In the genomic region with DNA sequence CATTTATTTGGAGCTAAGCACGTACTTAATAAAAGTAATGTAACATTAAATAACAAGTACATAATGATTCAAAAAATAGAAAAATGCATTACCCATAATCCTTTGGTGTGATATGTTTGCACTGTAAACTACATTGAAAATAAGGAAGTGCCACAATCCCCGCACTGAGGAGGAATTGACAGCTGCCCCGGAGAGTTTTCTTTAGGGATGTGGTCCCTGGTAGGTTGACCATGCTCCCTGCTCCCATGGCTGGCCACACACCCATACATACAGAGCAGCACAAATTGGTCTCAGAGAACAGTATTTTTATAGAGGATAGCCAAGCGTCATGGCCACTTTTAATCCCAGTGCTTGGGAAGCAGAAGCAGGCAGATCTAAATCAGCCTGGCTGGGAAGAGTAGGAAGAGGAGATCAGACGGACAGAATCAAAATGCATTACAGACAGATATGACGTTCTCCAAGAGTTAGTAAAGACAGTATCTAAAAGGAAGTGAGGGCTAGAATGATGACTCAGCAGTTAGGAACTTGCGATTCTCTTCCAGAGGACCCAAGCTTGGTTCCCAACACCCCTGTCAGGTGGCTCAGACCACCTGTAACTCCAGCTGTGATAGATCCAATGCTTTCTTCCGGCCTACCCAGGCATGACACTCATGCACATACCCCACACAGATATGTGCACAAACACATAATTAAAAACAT, we compare ENCODE assay signal across 16 mouse cellular contexts. TPM values are rescaled to one million over a fixed set of nuclear protein-coding genes. Genes with fewer than 3 reads are reported as not detected.
DNase-seq lines count a peak whose midpoint lies in the region; ATAC-seq and TF ChIP-seq lines count a peak whose summit lies in the region.
"Had no signal": no experiment of that assay in that cellular context is flagged by ENCODE, and none has a peak within 500 bp of the region (broad histone marks: within the 10 kb centered on the region; RNA-seq: fewer than 3 reads in every experiment).

No protein-coding gene starts in this region.

- 0 out of 2 replicates have a peak overlapping the region, but pooled peaks have one; percentile 22 for H3K4me2 ChIP-seq in liver, postnatal 0 days (ENCODE audit: low read depth, low read length)
- H3K4me2 ChIP-seq in hindbrain, postnatal 0 days (ENCODE audit: low read depth, low read length): no peak overlapping the region
- H3K4me2 ChIP-seq: limb, embryonic 12.5 days; midbrain, embryonic 12.5 days; neural tube, embryonic 12.5 days had no signal

- no peaks in the 10 kb centered on the region for H3K9me3 ChIP-seq in liver, postnatal 0 days (ENCODE audit: low read length)
- no peaks in the 10 kb centered on the region for H3K9me3 ChIP-seq in hindbrain, postnatal 0 days (ENCODE audit: low read length)
- H3K9me3 ChIP-seq: limb, embryonic 12.5 days; midbrain, embryonic 12.5 days; neural tube, embryonic 12.5 days had no signal

- H3K27ac ChIP-seq in testis, adult 2 months (ENCODE audit: control insufficient read depth, insufficient read depth, low read depth, low read length): no peak overlapping the region
- no peak overlapping the region; the same call in 1 of the 2 replicates for H3K27ac ChIP-seq in bone marrow, adult 2 months (ENCODE audit: control insufficient read depth, insufficient read depth, low read depth, low read length, poor library complexity)
- peak overlapping the region; percentile 22; the same call in 1 of the 2 replicates for H3K27ac ChIP-seq in liver, postnatal 0 days (ENCODE audit: low read depth)
- no peak overlapping the region for H3K27ac ChIP-seq in hindbrain, postnatal 0 days
- H3K27ac ChIP-seq: kidney, postnatal 0 days; limb, embryonic 12.5 days; midbrain, embryonic 12.5 days; neural tube, embryonic 12.5 days had no signal

- TF ChIP-seq POLR2A in testis, adult 2 months (IDR thresholded peaks at IDR 0.05; ENCODE audit: control insufficient read depth, low read depth, low read length): no peak
- TF ChIP-seq POLR2A in bone marrow, adult 2 months (IDR thresholded peaks at IDR 0.05; ENCODE audit: borderline replicate concordance, control insufficient read depth, low read depth, low read length): no peak

- H3K27me3 ChIP-seq in testis, adult 2 months (ENCODE audit: control insufficient read depth, insufficient read depth, low read length): no peaks in the 10 kb centered on the region
- no peaks in the 10 kb centered on the region for H3K27me3 ChIP-seq in liver, postnatal 0 days (ENCODE audit: insufficient read depth, low read length)
- H3K27me3 ChIP-seq in hindbrain, postnatal 0 days (ENCODE audit: insufficient read depth, low read length): no peaks in the 10 kb centered on the region
- H3K27me3 ChIP-seq: limb, embryonic 12.5 days; midbrain, embryonic 12.5 days; neural tube, embryonic 12.5 days had no signal

- H3K36me3 ChIP-seq in testis, adult 2 months (ENCODE audit: control insufficient read depth, insufficient read depth, low read length): no peaks in the 10 kb centered on the region
- peaks cover 32% of the 10 kb centered on the region for H3K36me3 ChIP-seq in liver, postnatal 0 days (replicated peaks; ENCODE audit: insufficient read depth, low read length)
- H3K36me3 ChIP-seq in hindbrain, postnatal 0 days (ENCODE audit: insufficient read depth, low read length): peaks cover 6% of the 10 kb centered on the region; the same call in 1 of the 2 replicates
- H3K36me3 ChIP-seq: neural tube, embryonic 12.5 days had no signal

- 40% methylated on average over 8 of the region's 8 CpGs for WGBS in bone marrow, adult 2 months
- WGBS in liver, postnatal 0 days (ENCODE audit: insufficient replicate concordance): 60% methylated on average over 8 of the region's 8 CpGs
- WGBS in hindbrain, postnatal 0 days: 94% methylated on average over 8 of the region's 8 CpGs

- peaks cover 7% of the 10 kb centered on the region for H3K4me1 ChIP-seq in testis, adult 2 months (ENCODE audit: control insufficient read depth, insufficient read depth, low read length)
- H3K4me1 ChIP-seq in bone marrow, adult 2 months (ENCODE audit: control insufficient read depth, insufficient read depth, low read length): peaks cover 2% of the 10 kb centered on the region; the same call in 1 of the 2 replicates
- H3K4me1 ChIP-seq in liver, postnatal 0 days (ENCODE audit: insufficient read depth): peaks cover 5% of the 10 kb centered on the region
- H3K4me1 ChIP-seq in hindbrain, postnatal 0 days (ENCODE audit: insufficient read depth, low read length): no peaks in the 10 kb centered on the region
- H3K4me1 ChIP-seq: limb, embryonic 12.5 days; neural tube, embryonic 12.5 days had no signal

- TF ChIP-seq EP300 in liver, postnatal 0 days (IDR thresholded peaks at IDR 0.05; ENCODE audit: low read depth): no peak

- H3K4me3 ChIP-seq in testis, adult 2 months (ENCODE audit: control insufficient read depth, low read depth, low read length): peak overlapping the region; percentile 11
- H3K4me3 ChIP-seq in bone marrow, adult 2 months (replicated peaks; ENCODE audit: control insufficient read depth, low read depth, low read length): peak overlapping the region; percentile 10
- H3K4me3 ChIP-seq in liver, postnatal 0 days (ENCODE audit: low read depth, low read length): no peak overlapping the region
- H3K4me3 ChIP-seq in hindbrain, postnatal 0 days (ENCODE audit: low read length): no peak overlapping the region
- H3K4me3 ChIP-seq: limb, embryonic 12.5 days; midbrain, embryonic 12.5 days; neural tube, embryonic 12.5 days had no signal

- no peak for TF ChIP-seq CTCF in testis, adult 2 months (IDR thresholded peaks at IDR 0.05; ENCODE audit: control insufficient read depth, insufficient read depth, insufficient replicate concordance, low read depth, low read length)
- TF ChIP-seq CTCF in bone marrow, adult 2 months (IDR thresholded peaks at IDR 0.05; ENCODE audit: control insufficient read depth, insufficient read depth, low read length): no peak
- TF ChIP-seq CTCF in liver, postnatal 0 days (IDR thresholded peaks at IDR 0.05; ENCODE audit: low read depth): no peak
- no peak for TF ChIP-seq CTCF in hindbrain, postnatal 0 days (IDR thresholded peaks at IDR 0.05; ENCODE audit: low read depth)

- no peak for ATAC-seq in liver, postnatal 0 days
- no peak for ATAC-seq in hindbrain, postnatal 0 days
- no peak for ATAC-seq in inflammation-experienced regulatory T-cells, adult 6 months
- ATAC-seq: forebrain, embryonic 14.5 days had no signal

- no peak overlapping the region for H3K9ac ChIP-seq in liver, postnatal 0 days (replicated peaks)
- no peak overlapping the region for H3K9ac ChIP-seq in hindbrain, postnatal 0 days (replicated peaks; ENCODE audit: low read length)
- H3K9ac ChIP-seq: limb, embryonic 12.5 days; midbrain, embryonic 12.5 days; neural tube, embryonic 12.5 days had no signal

- no peak for DNase-seq in testis, postnatal 10 days (ENCODE audit: low spot score)
- no peak for DNase-seq in liver, postnatal 0 days
- DNase-seq in adrenal gland, postnatal 10 days: no peak
- DNase-seq in hindbrain, postnatal 0 days (ENCODE audit: low spot score): no peak
- DNase-seq: cerebellum, adult 8-10 months; gastrocnemius, postnatal 10 days; lung, adult 18-20 months; right cerebral cortex, adult 18-20 months had no signal

RNA-seq across cellular contexts. Expression of a gene that starts 10.8 kb away (rescaled TPM):
- 3.4 and 4.7 TPM in 2 replicates for polyA plus RNA-seq in testis, adult 2 months (2012; rRNA removed)
- polyA plus RNA-seq in bone marrow, adult 2 months (2011; ENCODE audit: insufficient read depth, insufficient read length, low replicate concordance, missing spikeins): 14.1 and 21.2 TPM in 2 replicates
- 30.3 and 37.6 TPM in 2 replicates for polyA plus RNA-seq in liver, postnatal 0 days (2015; fragmentation: Nextera tagmentation; extraction: Ambion mirVana)
- total RNA-seq in adrenal gland, postnatal 10 days (2021): 10 to 100 TPM; 29.8 to 34.6 TPM
- total RNA-seq in hindbrain, postnatal 0 days (2014; rRNA removed): 15.7 and 18.7 TPM in 2 replicates
- polyA plus RNA-seq in hindbrain, postnatal 0 days (2015; fragmentation: Nextera tagmentation; extraction: Ambion mirVana): 23.3 and 25.7 TPM in 2 replicates
- 10 to 100 TPM; 21.0 to 57.6 (median 28.8) TPM for polyA plus RNA-seq in inflammation-experienced regulatory T-cells, adult 6 months (2017; shearing (Covaris generic))

RNA-seq across cellular contexts. Expression of a gene that starts 21.8 kb away (rescaled TPM):
- 24.2 and 38.0 TPM in 2 replicates for polyA plus RNA-seq in testis, adult 2 months (2012; rRNA removed)
- polyA plus RNA-seq in bone marrow, adult 2 months (2011; ENCODE audit: insufficient read depth, insufficient read length, low replicate concordance, missing spikeins): 84.3 and 171 TPM in 2 replicates
- 58.8 and 65.1 TPM in 2 replicates for polyA plus RNA-seq in liver, postnatal 0 days (2015; fragmentation: Nextera tagmentation; extraction: Ambion mirVana)
- 100 to 1,000 TPM; 109 to 113 TPM for total RNA-seq in adrenal gland, postnatal 10 days (2021)
- total RNA-seq in hindbrain, postnatal 0 days (2014; rRNA removed): 65.0 and 72.6 TPM in 2 replicates
- 136 and 144 TPM in 2 replicates for polyA plus RNA-seq in hindbrain, postnatal 0 days (2015; fragmentation: Nextera tagmentation; extraction: Ambion mirVana)
- polyA plus RNA-seq in inflammation-experienced regulatory T-cells, adult 6 months (2017; shearing (Covaris generic)): 100 to 1,000 TPM; 151 to 213 (median 169) TPM

RNA-seq across cellular contexts. Expression of a gene that starts 43.1 kb away (rescaled TPM):
- polyA plus RNA-seq in testis, adult 2 months (2012; rRNA removed): 14.4 and 15.1 TPM in 2 replicates
- 3.5 and 3.8 TPM in 2 replicates for polyA plus RNA-seq in bone marrow, adult 2 months (2011; ENCODE audit: insufficient read depth, insufficient read length, low replicate concordance, missing spikeins)
- polyA plus RNA-seq in liver, postnatal 0 days (2015; fragmentation: Nextera tagmentation; extraction: Ambion mirVana): 18.1 and 21.8 TPM in 2 replicates
- 10 to 100 TPM; 29.8 to 41.3 TPM for total RNA-seq in adrenal gland, postnatal 10 days (2021)
- total RNA-seq in hindbrain, postnatal 0 days (2014; rRNA removed): 20.7 and 22.7 TPM in 2 replicates
- 72.4 and 73.7 TPM in 2 replicates for polyA plus RNA-seq in hindbrain, postnatal 0 days (2015; fragmentation: Nextera tagmentation; extraction: Ambion mirVana)
- polyA plus RNA-seq in inflammation-experienced regulatory T-cells, adult 6 months (2017; shearing (Covaris generic)): 10 to 100 TPM; 11.9 to 21.8 (median 19.3) TPM

Comparison
In these comparisons a context has a peak if more than half of its experiments do, and no peak if none do; other contexts are left out.
1. H3K4me3 ChIP-seq: peak in testis, adult 2 months (single experiment) and bone marrow, adult 2 months (single experiment); none in liver, postnatal 0 days (single experiment) and hindbrain, postnatal 0 days (single experiment).